Mouse (Mus musculus): Measurements from ENCODE around the gene Ehmt1.

DNA sequence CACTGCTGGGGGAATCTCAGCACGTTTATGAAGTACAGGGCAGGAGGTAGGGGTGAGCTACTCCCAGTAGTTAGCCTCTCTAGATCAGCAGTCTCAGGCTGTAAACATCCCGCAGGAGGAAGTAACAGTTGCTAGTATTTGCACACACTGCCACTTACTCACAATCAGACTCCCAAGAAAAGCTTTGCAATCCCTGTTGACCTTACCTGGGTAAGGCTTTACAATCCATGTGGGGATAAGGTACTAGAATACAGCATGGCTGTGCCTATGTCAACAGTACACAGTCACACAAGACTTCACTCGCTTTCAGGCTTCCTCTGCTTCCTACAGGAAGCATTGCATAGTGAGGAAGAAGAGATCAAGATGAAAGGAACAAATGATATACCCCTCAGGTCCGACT lies 22.7 kb downstream of the Ehmt1 start:
- TF ChIP-seq POLR2A (IDR thresholded peaks at IDR 0.05; ENCODE audit: extremely low read depth, insufficient read depth, low read length) (no peak), CTCF (IDR thresholded peaks at IDR 0.05; ENCODE audit: low read depth, low read length) (no peak)

Data from liver, adult 2 months (tissue).